Mouse (Mus musculus) neural tube, embryonic 11.5 days (tissue): ENCODE data around the gene Ankrd34a. TPM values are rescaled to one million over a fixed set of nuclear protein-coding genes. Genes with fewer than 3 reads are reported as not detected.

ENCODE experiments used
- ATAC-seq: fragments of 200-750 bp; cut with Nextera tagmentation; 2 replicates; pipeline ENCODE4 v1.8.0; 2017; ENCODE audit warnings: moderate number of reproducible peaks, mild to moderate bottlenecking, moderate TSS enrichment, moderate library complexity; ENCODE audit not compliant: insufficient read depth, low FRiP score, low TSS enrichment
- DNase-seq: peaks from one replicate; pipeline ENCODE4 v3.0.0-alpha.2; 2015; ENCODE audit warnings: low spot score
- H3K27ac ChIP-seq: fragments of 300-500 bp; sonication (generic); 2 replicates; pipeline ENCODE4 v1.5.1; 2014; ENCODE audit warnings: low read depth, mild to moderate bottlenecking, low read length
- H3K27me3 ChIP-seq: fragments of 300-500 bp; sonication (generic); 2 replicates; pipeline ENCODE4 v1.6.1; 2014; ENCODE audit warnings: mild to moderate bottlenecking, low read length, mixed read lengths; ENCODE audit not compliant: control insufficient read depth, insufficient read depth
- H3K36me3 ChIP-seq: fragments of 300-500 bp; sonication (generic); 2 replicates; pipeline ENCODE4 v1.6.1; 2014; ENCODE audit warnings: mild to moderate bottlenecking, low read length, moderate library complexity, mixed read lengths; ENCODE audit not compliant: control insufficient read depth, insufficient read depth
- H3K4me1 ChIP-seq: fragments of 300-500 bp; sonication (generic); 2 replicates; pipeline ENCODE4 v1.6.1; 2014; ENCODE audit warnings: low read length, mixed read lengths; ENCODE audit not compliant: control insufficient read depth, insufficient read depth
- H3K4me2 ChIP-seq: fragments of 300-500 bp; sonication (generic); 2 replicates; pipeline ENCODE4 v1.6.1; 2014; ENCODE audit warnings: low read depth, mild to moderate bottlenecking, moderate library complexity
- H3K4me3 ChIP-seq: fragments of 300-500 bp; sonication (generic); 2 replicates; pipeline ENCODE4 v1.5.1; 2014; ENCODE audit warnings: low read depth, low read length
- H3K9ac ChIP-seq: fragments of 300-500 bp; sonication (generic); 2 replicates; pipeline ENCODE4 v1.6.1; 2014; ENCODE audit warnings: mild to moderate bottlenecking, low read length
- H3K9me3 ChIP-seq: fragments of 300-500 bp; sonication (generic); 2 replicates; pipeline ENCODE4 v1.6.1; 2016; ENCODE audit warnings: low read length; ENCODE audit not compliant: control insufficient read depth
- WGBS: fragments of 180-500 bp; shearing (Covaris S2); extraction: QIAGEN DNeasy Blood & Tissue Kit; methylation state at CpG from one replicate; pipeline ENCODE4 v1.1.7; 2014; 5-methylcytosine and 5-hydroxymethylcytosine counted together
- polyA plus RNA-seq: library from polyadenylated mRNA; unstranded; fragments of >200 nt; fragmentation: Nextera tagmentation; extraction: Ambion mirVana; gene quantifications from 2 replicates; pipeline ENCODE4 v1.2.1, GENCODE M21; 2014

Gene Ankrd34a
- polyA plus RNA-seq, 1 experiment from 2014 or later = 3.6 TPM

GRCm38 (mm10) chr3:96566661-96567450, 29.6 kb upstream of the Ankrd34a start:
- Histone ChIP-seq H3K9me3 (no peaks in the 10 kb centered on the region), H3K27me3 (no peaks in the 10 kb centered on the region), H3K36me3 (no peaks in the 10 kb centered on the region), H3K4me3 (no peak overlapping the region), H3K4me1 (no peaks in the 10 kb centered on the region), H3K4me2 (no peak overlapping the region), H3K27ac (no peak overlapping the region), H3K9ac (no peak overlapping the region)
- WGBS = 84% methylated on average over 8 of the region's 8 CpGs
- no peak for ATAC-seq
- no peak for DNase-seq

DNA sequence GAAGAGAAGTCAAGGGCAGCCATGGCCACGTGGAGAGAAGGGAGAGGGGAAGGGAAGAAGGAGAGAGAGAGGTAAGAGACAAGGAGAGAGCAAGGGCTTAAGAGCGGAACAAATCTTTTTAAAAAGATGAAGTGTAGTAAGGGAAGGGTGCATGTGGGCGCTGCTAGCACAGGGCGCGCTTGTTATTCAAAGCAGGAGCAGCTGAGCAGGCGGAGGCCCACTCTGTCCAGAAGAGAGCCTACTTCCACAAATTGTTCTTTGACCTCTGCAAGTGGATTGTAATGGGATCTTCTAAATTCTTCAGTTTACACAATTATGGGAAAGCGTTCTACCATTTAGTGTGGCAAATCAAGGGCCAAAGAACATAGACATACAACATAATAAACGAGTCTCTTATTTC, 27.8 kb upstream of the Ankrd34a start:
- H3K9me3 ChIP-seq = no peaks in the 10 kb centered on the region
- no peak for DNase-seq
- H3K4me2 ChIP-seq = no peak overlapping the region
- no peak overlapping the region for H3K27ac ChIP-seq
- ATAC-seq = no peak
- no peaks in the 10 kb centered on the region for H3K36me3 ChIP-seq
- H3K27me3 ChIP-seq = no peaks in the 10 kb centered on the region
- no peak overlapping the region for H3K9ac ChIP-seq
- WGBS = 71% methylated on average over 8 of the region's 8 CpGs
- H3K4me1 ChIP-seq = no peaks in the 10 kb centered on the region
- H3K4me3 ChIP-seq = no peak overlapping the region

DNA sequence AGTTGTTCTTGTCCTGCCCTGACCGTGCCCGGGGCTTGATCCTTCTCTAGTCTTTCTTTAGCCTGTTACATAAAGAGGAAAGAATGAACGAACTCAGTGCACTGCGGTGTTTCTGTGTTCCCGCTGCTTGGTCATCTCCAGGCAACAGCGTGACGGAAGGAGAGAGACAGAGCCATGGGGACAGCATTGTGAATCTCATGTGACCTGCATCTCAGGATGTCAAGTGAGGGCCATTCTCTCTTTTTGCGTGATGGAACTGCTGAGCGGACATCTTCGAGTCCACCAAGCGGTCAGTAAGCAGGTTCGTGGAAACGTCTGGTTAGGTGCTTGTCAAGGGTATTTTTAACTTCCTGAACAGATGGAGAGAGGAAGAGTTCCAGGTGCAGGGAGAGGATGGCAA, 26.9 kb upstream of the Ankrd34a start:
- Histone ChIP-seq H3K27ac (no peak overlapping the region), H3K9ac (no peak overlapping the region), H3K27me3 (no peaks in the 10 kb centered on the region), H3K4me1 (no peaks in the 10 kb centered on the region), H3K4me2 (no peak overlapping the region), H3K9me3 (no peaks in the 10 kb centered on the region), H3K4me3 (no peak overlapping the region), H3K36me3 (no peaks in the 10 kb centered on the region)
- no peak for ATAC-seq
- no peak for DNase-seq
- 93% methylated on average over 13 of the region's 13 CpGs for WGBS

GRCm38 (mm10) chr3:96569966-96570605, 26.4 kb upstream of the Ankrd34a start:
- H3K36me3 ChIP-seq = no peaks in the 10 kb centered on the region
- no peaks in the 10 kb centered on the region for H3K27me3 ChIP-seq
- no peak overlapping the region for H3K27ac ChIP-seq
- no peaks in the 10 kb centered on the region for H3K4me1 ChIP-seq
- H3K4me3 ChIP-seq = no peak overlapping the region
- WGBS = 91% methylated on average over 11 of the region's 11 CpGs
- H3K9me3 ChIP-seq = no peaks in the 10 kb centered on the region
- no peak for ATAC-seq
- no peak overlapping the region for H3K9ac ChIP-seq
- no peak for DNase-seq
- no peak overlapping the region for H3K4me2 ChIP-seq

DNA sequence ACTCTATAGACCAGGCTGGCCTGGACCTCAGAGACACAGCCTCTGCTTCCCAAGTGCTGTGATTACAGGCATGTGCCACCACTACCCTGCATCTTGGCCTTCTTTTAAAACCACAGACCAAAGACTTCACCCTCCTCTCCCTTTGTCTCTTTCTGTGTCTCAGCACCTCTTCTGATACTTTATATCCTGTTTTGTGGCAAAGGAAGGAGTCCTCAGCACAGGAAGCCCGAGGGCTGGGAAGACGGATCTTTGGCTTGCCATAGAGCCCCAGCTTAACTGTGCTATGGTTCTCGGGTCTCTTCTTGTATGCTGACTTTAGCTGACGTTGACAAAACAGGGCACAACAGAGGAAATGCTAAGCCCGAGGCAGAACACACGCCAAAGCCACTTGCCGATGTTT, 25.8 kb upstream of the Ankrd34a start:
- ATAC-seq (no peak), DNase-seq (no peak)
- Histone ChIP-seq H3K4me2 (no peak overlapping the region), H3K4me3 (no peak overlapping the region), H3K9me3 (no peaks in the 10 kb centered on the region), H3K36me3 (no peaks in the 10 kb centered on the region), H3K9ac (no peak overlapping the region), H3K27ac (no peak overlapping the region), H3K4me1 (no peaks in the 10 kb centered on the region), H3K27me3 (no peaks in the 10 kb centered on the region)
- WGBS = 81% methylated on average over 7 of the region's 7 CpGs

DNA sequence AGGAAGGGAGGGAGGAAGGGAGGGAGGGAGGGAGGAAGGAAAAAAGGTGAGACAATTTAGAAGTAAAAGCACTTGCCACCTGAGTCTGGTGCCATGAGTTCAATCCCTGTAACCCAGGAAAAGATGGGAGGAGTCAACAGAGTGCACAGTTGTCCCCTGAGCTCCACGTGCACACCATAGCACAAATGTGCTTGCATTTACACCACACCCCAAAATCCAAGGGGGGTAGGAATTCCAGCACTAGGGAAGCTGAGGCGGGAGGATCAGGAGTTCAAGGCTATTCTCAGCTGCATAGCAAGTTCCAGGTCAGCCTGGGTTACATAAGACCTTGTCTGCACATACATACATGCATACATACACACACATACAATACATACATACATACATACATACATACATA, 25.1 kb upstream of the Ankrd34a start:
- no peak for DNase-seq
- Histone ChIP-seq H3K9me3 (no peaks in the 10 kb centered on the region), H3K36me3 (no peaks in the 10 kb centered on the region), H3K27ac (no peak overlapping the region), H3K9ac (no peak overlapping the region), H3K4me2 (no peak overlapping the region), H3K27me3 (no peaks in the 10 kb centered on the region), H3K4me1 (peaks cover 3% of the 10 kb centered on the region; the same call in 1 of the 2 replicates), H3K4me3 (no peak overlapping the region)
- ATAC-seq = no peak
- WGBS = 70% methylated on average over 2 of the region's 2 CpGs

DNA sequence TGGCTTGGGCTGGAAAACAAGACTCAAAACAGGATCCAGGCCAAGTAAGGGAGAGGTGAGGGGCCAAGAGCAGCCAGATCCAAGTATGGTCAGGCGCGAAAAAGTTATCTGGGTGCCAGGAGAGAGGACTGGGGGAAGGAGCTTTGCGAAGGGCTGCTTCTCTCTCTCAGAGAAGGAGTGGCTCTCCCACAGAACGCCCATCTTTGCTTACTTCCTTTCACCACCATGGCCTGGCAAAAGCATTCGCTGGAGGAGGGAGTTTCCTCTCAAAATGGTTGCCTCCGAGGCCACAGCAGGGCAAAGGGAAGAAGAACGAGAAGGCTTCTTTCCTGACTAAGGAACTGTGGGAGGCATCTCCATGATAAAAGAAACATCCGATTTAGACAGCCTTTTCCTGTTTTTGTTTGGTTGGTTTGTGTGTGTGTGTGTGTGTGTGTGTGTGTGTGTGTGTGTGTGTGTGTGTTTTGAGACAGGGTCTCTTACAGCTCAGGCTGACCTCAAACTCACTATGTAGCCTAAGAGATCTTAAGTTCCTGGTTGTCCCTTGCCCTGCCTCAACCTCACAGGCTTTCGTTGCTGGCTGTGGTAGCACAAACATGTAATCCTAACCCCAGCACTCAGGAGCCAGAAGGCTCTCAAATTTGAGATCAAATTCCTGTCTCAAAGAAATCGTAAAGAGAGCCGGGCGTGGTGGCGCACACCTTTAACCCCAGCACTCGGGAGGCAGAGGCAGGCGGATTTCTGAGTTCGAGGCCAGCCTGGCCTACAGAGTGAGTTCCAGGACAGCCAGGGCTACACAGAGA, 24.3 kb upstream of the Ankrd34a start:
- no peak overlapping the region for H3K9ac ChIP-seq
- H3K4me3 ChIP-seq = no peak overlapping the region
- no peaks in the 10 kb centered on the region for H3K9me3 ChIP-seq
- no peak for ATAC-seq
- H3K36me3 ChIP-seq = no peaks in the 10 kb centered on the region
- H3K4me1 ChIP-seq = peaks cover 9% of the 10 kb centered on the region
- no peak overlapping the region for H3K27ac ChIP-seq
- DNase-seq = no peak
- 83% methylated on average over 16 of the region's 16 CpGs for WGBS
- H3K4me2 ChIP-seq = no peak overlapping the region
- H3K27me3 ChIP-seq = no peaks in the 10 kb centered on the region

DNA sequence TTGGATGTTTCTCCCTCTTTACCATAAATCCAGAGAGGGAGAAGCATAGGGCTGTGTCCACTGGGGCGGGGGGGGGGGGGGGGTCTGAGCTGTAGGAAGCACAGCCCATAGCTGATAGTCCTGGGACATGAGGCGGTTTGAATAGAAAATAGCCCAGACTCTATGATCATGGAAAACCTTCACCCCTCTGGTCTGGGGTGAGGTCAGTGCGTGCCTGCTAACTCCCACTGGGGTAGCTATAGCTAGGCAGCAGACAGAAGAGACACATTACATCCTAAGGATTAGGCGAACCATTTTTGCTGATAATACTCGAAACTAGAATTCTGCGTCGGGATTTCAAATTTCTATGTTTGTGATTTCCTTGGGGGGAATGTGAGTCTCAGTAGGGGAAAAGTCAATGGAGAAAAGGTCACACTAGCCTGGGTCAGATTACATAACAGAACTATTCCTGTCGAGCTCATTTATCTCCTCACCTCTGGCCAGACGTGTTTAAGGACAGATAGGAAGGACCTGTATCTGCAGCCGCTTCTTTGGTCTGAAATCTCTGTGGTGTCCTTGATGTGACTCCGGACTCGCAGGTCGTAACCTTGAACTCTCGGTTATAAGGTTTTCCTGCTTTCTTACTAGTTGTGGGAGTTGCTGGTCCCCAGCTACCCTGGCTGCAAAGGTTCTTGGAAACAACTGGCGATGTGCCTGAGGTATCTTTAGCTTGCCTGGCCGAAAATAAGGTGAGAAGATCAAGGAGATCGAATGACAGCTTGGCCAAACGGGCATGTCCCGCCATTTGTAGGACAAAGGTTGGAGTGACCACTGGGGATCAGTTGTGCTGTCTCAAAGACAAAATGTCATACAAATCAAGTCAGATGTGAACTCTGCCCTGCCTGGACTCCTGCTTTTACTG, 22.6 kb upstream of the Ankrd34a start:
- Histone ChIP-seq H3K4me3 (no peak overlapping the region), H3K9me3 (no peaks in the 10 kb centered on the region), H3K4me2 (no peak overlapping the region), H3K4me1 (peaks cover 15% of the 10 kb centered on the region), H3K27ac (no peak overlapping the region), H3K36me3 (no peaks in the 10 kb centered on the region), H3K27me3 (no peaks in the 10 kb centered on the region), H3K9ac (no peak overlapping the region)
- WGBS = 77% methylated on average over 18 of the region's 19 CpGs
- no peak for ATAC-seq
- no peak for DNase-seq
